Mouse (Mus musculus) cerebellum, postnatal 10 days (tissue): ENCODE measurements around the gene Aak1.
A peak's percentile ranks its signal among the peaks of the same experiment; 100 is the strongest.
"Not testable (repeated sequence)": the region's sequence is repeated elsewhere in the genome, so short reads cannot be mapped to it uniquely, and the experiment has no call there.

Experiments used
- DNase-seq, 2 experiments: peaks; one replicate each; pipeline ENCODE4 v3.0.0; 2021; ENCODE audit warnings: mixed read lengths in 2 of 2

The Aak1 gene

DNA sequence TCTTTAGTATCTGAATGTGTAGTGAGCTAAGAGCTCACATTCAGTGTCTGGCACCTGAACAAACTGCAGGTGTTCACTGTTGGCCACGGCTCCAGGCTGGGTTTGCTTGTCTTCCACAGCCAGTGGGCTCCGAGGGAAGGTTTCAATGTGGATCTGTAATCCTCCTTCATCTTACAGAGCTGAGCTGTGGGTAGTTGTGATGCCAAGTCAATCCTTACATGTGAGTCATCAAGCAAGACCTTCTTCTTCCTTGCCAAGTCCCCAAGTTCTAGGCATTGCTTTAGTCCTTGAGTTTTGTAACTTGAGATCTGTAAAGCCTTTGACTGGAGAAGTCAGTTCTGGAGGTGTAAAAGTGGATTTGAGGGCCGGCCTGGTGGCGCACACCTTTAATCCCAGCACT lies 124.6 kb downstream of the Aak1 start:
- no peak for DNase-seq

DNA sequence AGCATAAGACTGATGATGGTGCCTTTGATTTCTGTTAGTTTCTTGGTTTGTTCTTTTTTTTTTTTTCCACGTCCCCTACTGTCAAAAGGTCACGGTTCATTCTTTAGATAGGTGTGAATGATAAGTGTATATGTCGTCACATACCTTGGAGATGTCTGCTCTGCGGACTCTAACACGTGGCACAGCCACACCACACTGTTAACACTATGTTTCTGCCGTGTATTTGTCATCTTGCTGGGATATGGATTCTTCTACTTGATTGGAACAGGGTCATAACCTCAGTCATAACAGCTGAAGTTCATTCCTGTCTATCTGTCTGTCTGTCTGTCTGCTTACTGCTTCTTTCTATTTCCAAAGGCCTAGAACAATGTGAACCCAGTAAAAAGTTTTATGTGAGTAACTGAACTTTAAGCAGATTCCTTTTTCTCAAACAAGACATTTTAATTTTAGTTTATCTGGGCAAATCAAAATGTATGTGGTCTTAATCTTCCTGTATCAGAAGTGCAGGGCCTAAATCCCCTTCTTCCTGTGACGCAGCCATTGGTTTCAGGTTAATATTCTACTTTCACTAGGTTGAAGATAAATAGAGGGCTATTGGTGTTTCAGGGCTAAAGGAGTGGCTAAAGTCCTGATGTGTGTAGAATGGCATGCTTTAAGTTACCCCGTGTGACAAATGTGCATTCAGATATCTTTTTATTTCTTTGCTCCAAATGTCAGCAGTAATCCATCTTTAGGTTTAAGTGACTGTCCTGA lies 129.0 kb downstream of the Aak1 start:
- DNase-seq: no peak

DNA sequence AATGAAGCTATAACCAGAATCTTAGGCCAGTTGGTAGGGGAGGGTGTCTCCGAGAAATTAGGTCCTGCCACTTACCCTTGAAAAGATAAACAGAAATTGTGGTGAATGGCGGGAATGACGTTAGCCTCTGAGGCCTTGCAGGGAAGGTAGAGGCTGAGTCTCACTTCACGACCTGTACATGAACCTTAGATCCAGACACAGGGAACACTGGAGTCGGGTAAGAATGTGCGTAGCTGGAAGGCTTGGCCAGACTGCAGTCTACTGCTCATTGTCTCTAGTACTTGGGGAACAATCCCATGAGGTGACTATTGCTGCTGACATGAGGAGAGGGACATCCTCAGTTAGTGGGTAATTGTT lies 129.6 kb downstream of the Aak1 start:
- DNase-seq: no peak

DNA sequence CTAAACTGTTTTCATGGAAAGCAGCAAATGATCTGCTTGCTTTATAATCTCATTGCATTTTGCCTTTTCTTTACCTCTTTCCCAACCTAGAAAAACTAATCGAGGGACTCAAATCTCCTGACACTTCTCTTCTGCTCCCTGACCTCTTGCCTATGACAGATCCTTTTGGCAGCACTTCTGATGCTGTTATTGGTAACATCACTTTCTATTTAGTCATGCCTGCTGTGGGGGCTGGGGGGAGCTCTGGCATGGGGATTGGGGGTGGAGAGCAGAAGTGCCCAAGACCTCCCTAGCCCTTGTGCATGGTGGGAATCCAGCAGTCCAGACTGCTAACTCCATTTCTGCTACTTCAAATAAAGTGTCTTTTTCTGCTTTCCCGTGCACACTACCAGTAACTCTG lies 131.9 kb downstream of the Aak1 start:
- no peak for DNase-seq

DNA sequence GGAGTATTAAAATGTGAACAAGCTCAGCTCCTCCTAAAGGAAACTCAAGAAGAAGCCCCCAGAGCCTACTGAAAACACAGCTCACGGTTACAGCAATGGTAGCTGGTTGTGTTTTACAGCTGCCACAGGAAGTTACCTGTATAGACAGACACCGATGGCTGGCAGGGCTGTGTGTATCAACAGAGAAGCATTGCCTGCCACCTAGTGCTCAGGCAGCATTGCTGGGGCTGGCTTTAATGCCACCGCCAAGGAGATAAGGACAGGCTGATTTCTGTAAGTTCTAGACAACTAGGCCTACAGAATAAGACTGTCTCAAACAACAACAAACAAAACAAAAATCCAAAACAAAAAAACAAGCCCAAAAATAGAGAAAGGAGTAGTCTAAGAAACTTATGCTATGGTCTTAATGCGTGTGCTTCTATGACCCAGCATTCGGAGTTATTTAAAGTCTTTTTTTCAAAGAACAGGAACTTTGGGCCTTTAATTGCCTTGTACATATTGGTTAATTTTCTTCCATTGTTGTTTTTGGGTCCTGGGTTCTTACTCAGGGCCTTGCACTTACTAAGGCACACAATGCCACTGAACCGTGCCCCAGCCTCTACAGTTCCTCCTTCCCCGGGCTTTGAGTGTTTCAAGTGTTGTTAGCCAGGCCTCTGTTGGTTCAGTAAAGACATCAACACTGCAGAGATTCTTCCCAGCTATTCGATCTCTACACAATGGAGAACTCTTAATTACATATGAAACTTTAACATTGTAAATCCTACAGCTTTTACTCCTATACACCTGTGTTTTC lies 136.2 kb downstream of the Aak1 start:
- no peak for DNase-seq

DNA sequence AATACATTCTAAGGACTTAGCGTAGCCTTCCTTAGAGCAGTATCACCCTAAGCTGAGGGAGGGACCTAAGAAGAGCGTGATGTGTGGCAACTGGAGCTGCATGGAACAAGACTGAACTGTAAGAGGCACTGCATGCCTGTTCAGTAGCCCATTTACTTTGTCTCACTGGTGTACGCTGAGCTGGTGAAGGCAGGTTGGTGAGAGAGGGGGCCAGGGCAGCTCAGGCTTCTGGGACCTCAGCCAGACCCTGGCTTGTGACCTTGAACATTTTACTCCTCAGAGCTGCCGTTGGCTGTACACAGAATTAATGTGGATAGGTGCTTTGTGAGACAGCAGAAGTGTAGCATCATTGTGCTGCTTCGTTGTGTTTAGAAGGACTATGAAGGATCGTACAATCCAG lies 140.3 kb downstream of the Aak1 start:
- peak; percentile 39 to 57 for DNase-seq

DNA sequence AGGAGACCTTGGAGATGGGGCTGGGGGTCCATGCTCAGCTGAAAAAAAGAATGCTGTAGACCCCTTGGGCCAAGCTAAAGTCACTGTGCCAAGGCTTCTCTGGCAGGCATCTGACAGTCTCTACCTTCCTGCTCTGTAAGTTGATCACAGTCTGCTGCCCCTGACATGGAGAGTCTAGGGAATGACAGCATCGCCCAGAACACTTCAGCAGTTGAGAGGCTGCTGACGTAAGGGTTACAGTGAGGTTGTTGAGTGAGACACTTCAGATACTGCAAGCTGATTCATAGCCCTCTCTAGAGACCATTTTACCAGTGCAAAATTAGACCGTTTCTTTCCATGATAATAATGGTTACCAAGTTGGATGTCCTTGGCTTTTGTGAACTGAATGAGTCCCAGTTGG lies 141.7 kb downstream of the Aak1 start:
- no peak for DNase-seq

DNA sequence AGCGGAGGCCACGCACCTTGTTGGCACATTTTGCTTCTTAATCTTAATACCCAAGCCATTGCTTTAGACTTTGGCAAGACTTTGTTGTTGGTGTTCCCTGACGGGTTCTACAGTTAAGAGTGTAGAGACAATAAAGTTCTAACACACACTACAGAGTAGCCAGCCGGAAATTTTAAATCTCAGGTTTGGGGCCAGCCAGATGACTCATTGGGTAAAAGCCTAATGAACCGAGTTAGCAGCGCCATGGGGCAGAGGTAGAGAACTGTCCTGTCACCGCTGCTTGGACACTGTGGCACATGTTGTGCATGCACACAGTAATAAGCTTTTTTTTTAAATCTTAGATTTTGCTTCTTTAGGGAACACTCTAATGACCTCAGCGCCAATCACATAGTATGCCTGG lies 143.0 kb downstream of the Aak1 start:
- DNase-seq: no peak

DNA sequence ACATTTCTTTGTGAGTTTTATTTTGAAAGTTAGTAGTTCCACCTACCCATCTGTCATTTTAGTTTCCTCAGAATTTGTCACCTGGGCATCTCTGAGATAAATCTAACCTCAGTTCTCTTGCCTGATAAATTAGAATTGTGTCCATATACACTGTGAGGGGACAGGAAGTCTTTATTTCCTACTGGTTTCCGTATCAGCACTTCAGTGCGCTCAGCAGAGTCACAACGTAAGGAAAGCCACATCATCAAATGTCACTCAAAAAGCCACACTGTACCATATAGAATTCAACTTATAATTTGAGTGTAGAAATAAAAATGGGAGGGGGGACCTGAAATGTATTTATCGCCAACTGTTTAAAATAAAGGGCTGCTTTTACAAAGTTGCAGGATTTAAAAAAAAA lies 144.9 kb downstream of the Aak1 start:
- DNase-seq: no peak

DNA sequence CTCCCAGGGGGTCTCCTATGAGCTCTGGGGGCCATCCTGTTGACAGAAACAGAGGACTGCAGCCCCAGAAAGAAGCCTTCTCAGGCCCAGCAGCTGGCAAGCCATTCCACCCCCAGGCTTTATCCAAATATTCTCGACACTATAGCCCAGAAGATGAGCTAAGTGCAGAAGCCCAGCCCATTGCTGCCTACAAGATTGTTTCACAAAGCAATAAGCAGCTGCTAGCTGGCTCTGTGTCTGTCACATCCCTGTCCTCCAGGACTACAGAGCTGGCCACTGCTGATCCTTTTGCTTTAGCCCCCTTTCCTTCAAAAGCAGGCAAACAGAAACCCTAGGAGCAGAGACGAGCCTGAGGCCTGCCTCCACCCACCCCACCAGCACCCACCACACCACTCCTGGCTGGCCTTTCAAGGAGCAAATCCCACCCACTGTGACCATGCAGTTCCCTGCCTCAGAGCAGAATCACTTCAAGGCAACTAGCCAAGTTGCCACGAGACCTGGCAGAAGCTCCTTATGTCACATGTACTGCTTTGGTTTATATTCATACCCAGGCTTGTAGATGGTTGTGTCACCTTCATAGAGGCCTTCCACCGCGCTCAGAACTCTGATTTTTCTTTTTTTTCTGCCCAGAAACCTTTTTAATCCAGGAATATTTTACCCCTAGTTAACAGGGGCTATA lies 147.5 kb downstream of the Aak1 start:
- peak; percentile 90 for DNase-seq

DNA sequence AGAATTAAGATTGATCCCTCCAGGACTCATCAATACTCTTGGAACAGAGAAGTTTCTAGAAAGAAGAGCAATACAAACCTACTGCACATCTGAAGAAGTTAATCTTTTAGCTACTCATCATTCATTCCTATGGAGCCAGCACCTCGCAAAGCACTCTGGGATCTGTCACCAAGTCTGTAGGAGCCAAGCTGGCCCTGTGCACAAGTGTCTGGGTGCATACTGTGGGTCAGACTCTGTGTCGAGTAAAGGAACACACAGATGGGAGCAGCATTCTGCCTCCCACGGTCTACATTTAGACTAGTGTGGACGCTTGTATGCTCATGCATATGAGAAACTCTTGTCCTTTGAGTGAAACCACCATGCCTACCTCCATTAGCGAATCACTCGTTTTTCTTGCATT lies 148.0 kb downstream of the Aak1 start:
- no peak for DNase-seq

DNA sequence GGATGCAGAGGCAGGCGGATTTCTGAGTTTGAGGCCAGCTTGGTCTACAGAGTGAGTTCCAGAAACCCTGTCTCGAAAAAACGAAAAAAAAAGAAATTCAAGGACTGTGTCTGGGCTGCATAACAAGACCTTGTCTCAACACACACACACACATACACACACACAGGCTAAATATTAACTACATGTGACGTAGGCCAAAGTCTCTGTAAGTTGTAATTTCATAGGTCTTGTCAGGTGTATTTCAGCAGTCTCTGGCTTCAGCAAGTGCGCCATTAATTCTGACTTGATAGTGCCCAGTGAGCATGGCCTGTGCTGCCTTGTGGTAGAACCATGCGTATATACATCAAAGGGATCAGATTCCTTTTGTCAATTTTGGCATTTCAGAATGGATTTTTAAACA lies 152.7 kb downstream of the Aak1 start:
- no peak for DNase-seq

DNA sequence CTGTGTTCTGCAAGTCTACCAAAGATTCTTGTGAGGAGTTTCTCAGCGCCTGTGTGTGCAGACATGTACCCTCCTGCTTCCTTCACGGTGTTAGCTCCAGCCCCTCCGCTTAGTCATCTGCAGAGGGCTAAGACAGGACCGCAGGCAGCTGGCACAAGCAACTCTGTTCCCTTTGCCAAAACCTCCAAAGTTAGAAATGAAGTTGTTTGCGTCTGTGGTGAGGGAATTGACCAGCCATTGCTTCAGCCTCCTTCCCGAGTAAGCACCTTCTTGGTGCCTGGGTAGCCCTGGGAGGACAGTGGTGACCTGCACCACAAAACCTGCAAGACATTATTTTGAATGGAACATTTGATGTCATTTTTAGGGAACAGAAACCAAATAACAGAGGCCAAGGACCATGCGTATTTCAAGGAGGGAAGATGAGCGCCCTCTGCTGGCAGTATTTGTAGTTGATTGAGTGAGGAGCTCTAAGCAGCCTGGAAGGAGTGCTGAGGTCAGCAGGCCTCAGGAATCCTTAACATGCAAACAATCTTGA lies 153.3 kb downstream of the Aak1 start:
- DNase-seq: peak; percentile 92 to 95

DNA sequence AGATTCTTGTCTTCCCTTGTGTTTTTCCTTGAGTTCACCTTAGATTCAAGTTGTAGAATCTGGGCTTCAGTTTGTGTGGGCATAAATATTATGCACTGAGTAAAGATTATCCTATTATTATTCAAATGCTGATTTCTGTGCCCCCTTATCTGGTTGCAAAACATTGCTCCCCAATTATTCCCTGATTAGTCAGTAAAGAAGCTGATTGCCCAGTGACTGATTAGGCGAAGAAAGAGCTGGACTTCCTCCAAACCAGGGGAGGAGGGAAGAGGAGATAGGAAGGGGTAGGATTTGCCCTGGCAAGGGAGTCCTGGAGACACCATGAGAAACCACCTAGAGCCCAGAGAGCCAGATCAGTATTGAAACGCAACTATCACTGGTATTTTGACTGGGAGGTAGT lies 154.8 kb downstream of the Aak1 start:
- DNase-seq: peak; percentile 26 to 37

DNA sequence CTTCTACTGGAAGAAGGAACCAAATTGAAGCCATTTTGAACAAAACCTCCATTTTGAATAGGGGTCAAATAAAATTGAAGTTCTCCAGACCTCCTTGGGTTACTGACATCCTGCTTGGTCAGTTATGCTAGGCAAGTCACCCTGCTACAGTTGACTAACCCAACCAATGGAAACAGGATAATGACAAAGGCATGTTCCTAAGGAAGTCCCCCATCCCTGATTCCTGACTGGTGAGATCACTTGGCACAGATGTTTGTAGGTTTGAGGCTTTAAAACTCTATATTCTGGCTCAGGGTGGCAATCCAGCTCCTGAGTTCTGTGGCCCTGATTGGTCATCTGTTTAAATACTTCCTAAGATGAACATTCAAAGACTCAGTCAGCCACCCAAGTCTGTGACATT lies 156.3 kb downstream of the Aak1 start:
- no peak for DNase-seq

DNA sequence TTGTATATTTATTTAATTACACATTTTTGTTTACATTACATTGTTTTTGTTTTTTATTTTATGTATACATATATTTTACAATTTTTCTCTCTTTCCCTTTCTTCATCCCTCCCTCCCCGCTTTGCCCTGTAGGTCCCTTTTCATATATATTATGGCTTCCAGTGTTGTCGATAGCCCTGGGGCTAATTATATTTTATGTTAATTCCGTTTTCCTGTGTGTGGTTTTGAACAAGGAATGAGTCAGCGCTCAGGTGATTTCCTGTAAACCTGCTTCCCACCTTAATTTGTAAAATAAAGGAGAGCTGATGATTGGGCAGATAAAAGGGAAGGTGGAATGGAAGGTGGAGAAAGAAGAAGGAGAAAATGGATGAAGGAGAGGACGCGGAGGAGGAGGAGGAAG lies 159.6 kb downstream of the Aak1 start, which contains the start of gene Nfu1:
Gene Nfu1 (plus strand): TSS at position 350 of the 400 bp plus-strand sequence.
- no peak for DNase-seq

DNA sequence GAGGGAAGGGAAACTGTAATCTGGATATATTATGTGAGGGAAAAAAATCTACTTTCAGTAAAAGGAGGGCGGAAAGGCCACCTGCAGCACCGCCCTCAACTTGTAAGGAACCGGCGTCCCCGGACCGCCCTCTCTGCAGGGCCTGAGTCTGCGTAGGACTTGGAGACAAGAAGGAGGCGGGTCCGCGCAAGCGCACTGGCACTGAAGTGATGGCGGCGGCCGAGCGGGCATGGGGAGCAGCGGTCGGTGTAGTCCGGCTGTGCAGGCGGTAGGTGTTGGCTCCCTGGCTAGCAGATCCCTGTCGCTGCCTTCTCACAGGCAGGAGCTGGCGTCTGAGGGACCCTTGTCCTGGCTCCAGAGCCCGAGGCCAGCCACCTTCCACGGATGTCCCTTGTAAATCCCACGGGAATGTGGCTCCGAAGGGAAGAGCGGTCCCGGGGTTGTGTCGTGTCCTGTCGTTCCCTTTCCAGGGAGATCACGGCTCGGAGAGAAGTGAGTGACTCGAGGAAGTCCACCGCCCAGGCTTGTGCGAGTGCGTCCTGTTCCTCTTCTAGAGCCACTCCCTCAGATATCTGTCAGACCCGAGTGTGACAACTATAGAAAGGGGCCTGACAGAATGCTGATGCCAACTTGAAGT lies 160.5 kb downstream of the Aak1 start:
- peak; percentile 96 to 98 for DNase-seq

DNA sequence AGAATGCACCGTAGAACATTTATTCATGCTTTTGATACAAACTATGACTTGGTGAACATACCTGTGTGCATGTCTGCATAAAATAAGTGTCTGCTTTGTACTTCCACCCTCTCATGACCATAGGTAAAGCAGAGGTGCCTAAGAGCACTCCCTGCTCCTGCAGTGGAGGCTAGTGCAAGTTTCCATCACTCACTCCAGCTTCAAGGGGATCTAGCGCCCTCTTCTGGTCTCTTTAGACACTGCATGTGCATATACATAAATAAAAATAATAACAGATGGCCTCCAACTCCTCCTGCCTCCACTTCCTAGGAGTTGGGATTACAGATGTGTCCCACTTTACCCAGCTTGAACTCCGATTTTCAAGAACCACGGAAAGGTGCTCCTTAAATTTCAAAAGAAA lies 167.6 kb downstream of the Aak1 start:
- DNase-seq: peak; percentile 56 to 70

DNA sequence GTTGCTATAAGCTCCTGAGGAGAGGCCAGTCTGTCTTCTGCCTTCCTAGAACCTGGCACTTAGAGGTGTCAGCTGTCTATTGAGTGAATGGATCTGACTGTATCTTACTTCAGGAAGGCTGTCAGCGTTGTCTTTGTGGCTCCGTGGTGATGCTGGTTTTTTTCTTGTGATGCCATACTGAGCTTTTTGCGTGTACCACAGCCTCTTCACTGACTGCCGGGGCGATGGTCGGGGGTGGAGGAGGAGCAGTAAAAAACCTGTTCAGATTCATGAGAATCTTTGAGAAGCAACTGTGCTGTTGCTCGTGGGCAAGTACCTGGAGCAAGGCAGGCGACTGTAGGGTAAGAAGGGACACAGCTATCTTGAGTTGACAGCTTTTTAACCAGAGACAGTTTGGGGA lies 169.6 kb downstream of the Aak1 start:
- DNase-seq: no peak

DNA sequence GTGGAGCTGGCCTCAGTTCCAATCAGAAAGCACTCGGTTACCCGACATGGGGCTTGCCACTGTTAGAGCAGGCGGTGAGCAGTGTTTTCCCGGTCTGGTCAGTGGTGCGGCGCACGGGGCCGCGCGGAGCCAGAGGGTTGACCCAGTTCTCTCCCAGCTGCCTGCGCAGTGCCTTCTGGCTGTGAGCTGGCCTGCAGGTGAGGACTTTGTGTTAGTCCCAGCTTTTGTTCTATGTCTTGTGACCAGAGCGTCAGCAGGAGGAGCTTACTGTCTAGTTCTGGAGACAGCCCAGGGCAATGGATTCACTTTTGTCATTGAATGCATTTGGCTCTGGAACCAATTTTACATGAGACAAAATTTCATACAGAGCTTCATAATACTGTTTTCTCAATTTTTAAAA lies 172.5 kb downstream of the Aak1 start:
- DNase-seq: no peak

DNA sequence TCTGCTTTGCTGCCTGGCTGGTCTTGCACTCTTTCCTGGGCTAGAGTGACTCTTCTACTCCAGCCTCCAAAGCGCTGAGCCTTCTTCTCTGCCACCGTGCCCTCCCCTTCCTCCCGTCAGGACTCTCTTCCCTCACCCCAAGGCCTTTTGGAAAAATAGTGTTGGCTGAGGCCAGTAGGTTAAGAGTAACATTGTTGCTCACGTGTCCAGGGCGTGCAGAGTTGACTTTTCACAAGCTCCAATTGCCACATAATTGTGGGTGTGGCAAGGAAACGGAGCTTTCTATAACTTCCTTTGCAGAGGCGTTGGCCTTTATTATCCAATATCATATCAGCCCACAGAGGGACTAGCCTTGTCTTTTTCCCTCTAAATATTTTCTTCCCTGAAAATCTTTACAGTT lies 177.7 kb downstream of the Aak1 start:
- DNase-seq: no peak

DNA sequence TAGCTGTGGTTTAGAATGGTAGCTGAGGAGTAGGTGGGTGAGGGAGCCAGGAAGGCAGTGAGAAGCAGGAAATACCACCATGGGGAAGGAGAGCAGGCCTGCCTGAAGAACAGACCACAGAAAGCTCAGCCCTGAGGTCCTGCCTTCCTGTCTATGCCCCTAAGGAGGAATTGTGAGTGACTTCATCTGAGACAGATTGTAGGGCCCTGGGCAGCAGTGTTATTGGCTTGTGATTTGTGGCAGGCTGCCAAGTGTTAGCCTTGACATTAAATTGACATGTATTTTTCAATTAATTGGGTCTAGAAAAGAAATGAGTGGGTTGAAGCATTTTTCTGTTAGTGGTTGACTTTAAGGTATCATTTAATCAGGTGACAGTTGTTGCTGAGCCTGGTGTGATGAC lies 179.6 kb downstream of the Aak1 start:
- DNase-seq: peak; percentile 13 to 25

DNA sequence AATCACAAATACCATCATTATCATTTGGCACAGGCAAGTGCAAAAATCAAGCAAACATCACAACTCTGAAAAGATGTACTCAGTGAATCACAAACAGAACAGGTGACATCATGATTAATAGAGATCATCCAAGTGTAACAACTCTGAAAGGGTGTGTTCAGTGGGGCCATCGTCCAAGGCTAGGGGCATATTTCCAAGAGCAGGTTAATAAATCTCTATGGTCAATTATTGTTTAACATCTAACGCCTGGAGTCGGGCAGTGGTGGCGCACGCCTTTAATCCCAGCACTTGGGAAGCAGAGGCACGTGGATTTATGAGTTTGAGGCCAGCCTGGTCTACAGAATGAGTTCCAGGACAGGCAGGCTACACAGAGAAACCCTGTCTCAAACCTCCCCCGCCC lies 182.0 kb downstream of the Aak1 start:
- DNase-seq: not testable (repeated sequence)
